Mouse (Mus musculus): ENCODE data around the gene Amz2. TPM values are rescaled to one million over a fixed set of nuclear protein-coding genes. Genes with fewer than 3 reads are reported as not detected.

The Amz2 gene
- total RNA-seq, 2 experiments from 2014 or later = 10.1 to 32.7 TPM

DNA sequence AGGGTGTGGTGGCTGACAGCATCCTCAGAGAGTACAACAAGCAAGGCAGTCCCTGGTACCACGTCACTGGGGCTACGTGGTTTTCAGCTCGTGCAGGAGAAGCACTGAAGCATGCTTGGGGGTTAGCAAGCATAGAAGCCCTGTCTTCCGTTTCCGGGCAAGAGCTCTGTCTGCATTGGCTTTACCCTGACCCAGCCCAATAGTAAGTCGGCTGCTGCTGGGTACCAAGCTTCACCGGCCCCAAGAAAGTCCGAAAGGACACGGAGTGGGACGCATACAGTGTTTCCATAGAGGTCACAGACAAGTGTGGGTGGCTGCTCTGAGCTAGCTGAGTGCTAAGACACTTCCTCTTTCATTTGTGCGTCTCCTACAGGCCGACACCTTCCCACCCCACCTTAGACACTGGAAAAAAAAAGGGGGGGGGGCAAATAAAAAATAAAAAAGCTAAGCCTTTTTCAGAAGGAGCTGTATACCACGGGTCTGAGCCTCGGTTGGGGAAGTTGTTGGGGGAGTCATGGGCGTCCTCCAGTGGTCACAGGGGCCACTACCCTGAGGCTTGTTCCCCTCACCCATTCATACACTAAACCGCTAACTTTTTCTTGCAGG, 5.7 kb upstream of the Amz2 start:
- ATAC-seq (replicated peaks; ENCODE audit: low FRiP score, poor library complexity, severe bottlenecking) = no peak

DNA sequence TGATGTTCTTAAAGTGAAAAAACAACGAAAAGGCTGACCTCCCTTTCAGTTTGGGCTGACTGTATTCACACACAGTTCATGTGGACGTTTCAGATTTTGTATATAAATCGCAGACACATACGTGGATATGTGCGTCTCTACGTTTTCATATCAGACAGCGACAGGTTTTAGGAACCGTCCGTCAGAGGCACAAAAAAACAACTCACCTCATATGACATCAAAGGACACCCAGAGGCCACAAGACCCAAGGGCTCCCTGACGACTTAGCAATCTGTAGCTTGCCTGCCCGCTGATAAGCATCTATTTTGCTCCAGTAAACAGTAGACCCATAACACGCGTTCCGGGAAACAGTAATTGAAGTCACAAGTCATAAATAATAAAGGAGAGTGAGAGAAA, 5.2 kb upstream of the Amz2 start:
- no peak for ATAC-seq (replicated peaks; ENCODE audit: low FRiP score, poor library complexity, severe bottlenecking)

DNA sequence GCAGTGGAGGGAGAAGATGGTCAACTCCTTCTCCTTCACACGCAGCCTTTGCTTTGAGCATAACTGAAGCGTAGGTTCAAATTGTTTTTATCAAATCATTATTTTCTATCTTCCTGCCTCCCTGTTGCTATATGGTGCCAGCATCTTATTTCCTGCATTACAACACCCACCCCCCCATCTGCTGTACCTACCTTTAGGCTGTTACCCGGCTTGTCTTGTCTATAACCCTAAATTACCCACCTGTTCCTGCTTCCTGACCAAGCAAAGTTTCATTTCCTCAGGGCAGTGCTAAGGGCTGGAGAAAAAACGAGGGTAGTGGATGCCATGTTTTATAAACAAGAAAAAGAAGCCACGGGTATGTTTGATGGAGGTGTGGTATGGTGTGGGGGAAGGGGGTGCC, 4.5 kb upstream of the Amz2 start:
- ATAC-seq (replicated peaks; ENCODE audit: low FRiP score, poor library complexity, severe bottlenecking) = no peak

DNA sequence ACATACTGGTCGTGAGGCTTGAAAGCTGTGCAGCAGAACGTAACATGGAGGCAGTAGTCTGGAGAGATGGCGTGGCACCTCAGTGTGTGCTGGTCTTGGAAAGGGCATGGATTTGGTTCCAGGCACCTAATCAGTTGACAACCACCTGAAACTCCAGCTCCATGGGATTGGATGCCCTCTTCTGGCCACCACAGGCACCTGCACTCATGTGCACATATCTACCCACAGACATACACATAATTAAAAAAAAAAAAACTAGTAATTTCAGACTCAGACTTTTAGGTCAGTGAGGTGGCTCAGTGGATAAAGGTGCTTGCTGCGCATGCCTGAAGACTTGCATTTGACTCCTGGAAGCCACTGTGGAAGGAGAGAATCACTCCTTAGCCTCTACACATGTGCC, 3.5 kb upstream of the Amz2 start:
- ATAC-seq (replicated peaks; ENCODE audit: low FRiP score, poor library complexity, severe bottlenecking) = no peak

DNA sequence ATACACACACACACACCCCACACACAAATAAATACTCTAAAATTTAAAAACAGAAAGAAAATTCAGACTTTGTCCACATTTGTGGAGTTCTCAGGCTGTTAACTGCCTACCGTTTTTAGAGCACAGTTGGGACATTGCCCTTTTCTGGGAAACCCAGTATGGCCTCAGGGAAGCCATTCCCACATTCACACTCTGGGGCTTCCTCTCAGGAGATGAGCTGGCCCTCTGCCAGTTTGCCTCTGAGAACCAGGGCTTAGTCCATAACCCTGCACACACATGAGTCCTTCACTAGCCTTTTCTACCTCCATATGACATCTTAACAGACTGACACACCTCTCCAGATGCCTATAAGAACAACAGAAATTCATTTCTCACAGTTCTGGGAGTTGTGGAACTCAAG, 2.5 kb upstream of the Amz2 start:
- ATAC-seq (replicated peaks; ENCODE audit: low FRiP score, poor library complexity, severe bottlenecking) = no peak

DNA sequence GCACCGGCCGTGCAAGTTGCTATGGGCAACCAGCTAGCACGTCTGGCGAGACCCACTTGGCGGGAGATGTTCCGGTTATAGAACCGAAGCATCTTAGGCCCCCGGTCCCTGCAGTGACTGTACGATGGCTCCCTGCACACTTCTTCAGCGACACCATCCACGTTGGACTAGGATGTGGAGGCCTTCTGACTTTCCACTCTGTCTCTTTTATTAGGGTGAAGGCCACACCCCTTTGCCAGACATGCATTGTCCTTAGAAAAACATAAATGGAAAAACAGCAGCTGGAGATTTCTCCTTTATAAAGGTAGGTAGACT, 483 bp downstream of the Amz2 start:
- no peak for ATAC-seq (replicated peaks; ENCODE audit: low FRiP score, poor library complexity, severe bottlenecking)

DNA sequence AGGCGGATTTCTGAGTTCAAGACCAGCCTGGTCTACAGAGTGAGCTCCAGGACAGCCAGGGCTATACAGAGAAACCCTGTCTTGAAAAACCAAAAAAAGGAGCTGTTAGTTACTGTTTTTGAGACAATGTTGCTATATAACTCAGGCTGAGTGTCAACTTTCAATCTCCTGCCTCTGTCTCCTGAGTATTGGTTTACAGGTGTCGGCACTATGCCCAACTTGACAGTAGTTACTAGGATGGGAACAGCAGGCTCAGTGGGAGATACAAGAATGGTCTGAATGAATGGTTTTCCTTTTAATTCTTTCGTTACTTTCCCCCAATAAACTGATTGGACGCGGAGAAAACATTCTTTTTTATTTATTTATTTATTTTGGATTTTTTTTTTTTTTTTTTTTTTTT, 1.6 kb downstream of the Amz2 start:
- ATAC-seq (replicated peaks; ENCODE audit: low FRiP score, poor library complexity, severe bottlenecking) = no peak

DNA sequence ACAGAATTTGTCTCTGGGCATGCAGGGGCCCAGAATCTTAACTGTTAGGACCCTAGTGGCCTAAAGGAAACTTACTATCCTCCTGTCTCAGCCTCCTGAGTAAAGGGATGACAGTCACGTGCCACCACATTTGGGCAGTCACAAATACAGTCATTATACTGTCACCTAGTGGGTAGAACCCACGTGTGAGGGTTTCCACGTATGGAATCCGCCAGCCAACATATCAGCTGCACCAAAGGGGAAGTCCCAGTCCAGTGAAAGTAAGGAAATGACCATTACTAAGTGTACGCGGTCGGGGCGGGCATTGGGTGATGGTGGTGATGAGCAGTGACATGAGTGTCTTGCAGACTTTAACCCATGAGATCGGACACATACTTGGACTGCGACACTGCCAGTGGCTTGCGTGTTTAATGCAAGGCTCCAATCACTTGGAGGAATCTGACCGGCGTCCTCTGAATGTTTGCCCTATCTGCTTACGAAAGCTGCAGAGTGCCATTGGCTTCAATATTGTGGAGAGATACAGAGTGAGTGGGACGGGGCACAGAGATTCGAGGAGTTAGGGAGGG, 8.6 kb downstream of the Amz2 start:
- no peak for ATAC-seq (replicated peaks; ENCODE audit: low FRiP score, poor library complexity, severe bottlenecking)

DNA sequence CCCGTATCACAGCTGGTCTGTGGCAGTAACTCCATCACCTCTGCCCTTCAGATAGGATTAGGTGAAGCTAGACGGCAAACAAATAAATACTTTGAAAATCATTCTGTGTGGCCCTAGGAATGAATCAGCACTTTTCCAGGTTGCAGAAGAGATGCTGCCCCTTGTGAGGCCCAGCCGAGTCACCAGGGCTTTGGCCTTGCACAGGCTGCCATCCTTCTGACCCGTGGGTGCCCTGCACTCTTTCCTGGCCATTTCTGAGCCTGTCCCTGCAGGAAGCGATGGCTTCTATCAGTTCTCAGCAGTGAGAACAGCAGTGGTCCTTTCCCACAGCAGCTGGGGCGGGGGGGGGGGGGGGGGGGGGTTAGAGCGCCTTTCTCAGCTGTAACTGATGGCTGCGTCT, 11.1 kb downstream of the Amz2 start:
- no peak for ATAC-seq (replicated peaks; ENCODE audit: low FRiP score, poor library complexity, severe bottlenecking)

DNA sequence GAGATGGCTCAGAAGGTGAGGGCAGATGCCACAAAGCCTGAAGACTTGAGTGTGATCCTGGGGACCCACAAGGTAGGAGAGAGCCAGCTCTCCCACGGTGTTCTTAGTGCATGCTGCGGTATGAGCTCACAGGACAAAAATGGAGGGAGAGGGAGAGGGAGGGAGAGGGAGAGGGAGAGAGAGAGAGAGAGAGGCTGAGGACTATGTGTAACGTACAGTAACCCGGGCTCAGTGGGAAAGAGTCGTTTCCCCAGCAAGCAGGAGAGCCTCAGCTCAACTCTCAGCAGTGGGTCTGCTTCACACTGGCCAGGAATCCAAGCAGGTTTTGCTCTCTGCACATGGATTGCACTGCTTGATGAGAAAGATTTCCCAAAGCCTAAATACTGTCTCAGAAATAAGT, 13.5 kb downstream of the Amz2 start:
- no peak for ATAC-seq (replicated peaks; ENCODE audit: low FRiP score, poor library complexity, severe bottlenecking)

DNA sequence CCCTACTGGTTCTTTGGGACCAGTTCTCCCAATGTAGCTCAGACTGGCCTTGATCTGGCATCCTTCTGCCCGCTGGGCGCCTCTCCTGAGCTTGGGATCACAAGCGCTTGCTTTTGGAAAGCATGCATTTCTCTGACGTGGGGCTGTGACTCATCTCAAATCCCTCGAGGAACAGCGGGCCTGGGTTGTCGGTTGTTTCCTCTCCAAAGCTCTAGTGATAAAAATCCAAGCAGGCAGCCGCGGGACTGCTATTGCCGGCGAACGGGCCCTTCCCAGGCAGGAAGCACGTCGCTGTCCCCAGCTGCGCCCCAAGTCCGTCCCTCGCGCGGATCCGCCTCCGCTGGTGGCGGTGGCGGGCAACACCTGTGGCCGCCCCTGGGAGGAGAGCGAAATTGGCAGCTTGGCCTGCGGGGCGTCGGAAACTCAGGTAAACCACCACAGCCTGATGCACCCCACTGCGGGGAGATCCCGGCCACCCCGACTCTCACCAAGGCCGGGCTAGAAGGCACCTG, 14.1 kb downstream of the Amz2 start:
- peak; percentile 78 for ATAC-seq (replicated peaks; ENCODE audit: low FRiP score, poor library complexity, severe bottlenecking)

DNA sequence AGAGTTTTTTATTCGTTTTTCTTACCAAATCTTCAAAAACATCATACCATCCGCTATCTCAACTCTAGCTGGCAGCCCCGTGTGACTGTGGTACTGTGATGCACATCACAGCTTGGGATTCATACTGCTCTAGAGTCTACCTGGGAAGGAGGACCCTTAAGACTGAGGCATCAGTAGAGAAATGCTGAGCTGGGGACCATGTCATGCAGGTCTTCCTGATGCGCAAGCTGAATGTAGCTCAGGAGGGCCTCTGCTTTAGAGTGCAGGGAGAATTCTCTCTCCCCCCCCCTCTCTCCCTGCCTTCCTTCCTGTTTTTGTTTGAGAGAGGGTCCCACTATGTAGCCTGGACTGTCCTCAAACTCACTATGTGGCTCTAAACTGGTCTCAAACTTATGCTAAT, 14.9 kb downstream of the Amz2 start:
- no peak for ATAC-seq (replicated peaks; ENCODE audit: low FRiP score, poor library complexity, severe bottlenecking)

DNA sequence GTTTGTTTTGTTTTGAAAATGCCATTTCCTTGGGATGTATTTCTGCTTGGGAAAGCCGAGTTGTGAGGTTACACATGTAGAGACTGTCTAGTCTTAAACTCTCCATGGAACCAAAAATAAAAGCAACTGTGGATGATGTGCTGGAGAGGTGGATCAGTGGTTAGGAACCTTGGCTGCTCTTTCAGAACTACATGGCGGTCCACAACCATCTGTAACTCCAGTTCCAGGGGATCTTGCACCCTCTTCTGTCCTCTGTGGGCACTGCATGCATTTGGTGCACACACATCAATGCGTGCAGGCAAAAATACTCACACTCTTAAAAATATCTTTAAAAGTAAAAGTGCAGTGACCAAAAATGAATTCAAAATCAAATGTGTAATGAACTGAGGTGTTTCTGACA, 15.4 kb downstream of the Amz2 start:
- ATAC-seq (replicated peaks; ENCODE audit: low FRiP score, poor library complexity, severe bottlenecking) = peak; percentile 61

DNA sequence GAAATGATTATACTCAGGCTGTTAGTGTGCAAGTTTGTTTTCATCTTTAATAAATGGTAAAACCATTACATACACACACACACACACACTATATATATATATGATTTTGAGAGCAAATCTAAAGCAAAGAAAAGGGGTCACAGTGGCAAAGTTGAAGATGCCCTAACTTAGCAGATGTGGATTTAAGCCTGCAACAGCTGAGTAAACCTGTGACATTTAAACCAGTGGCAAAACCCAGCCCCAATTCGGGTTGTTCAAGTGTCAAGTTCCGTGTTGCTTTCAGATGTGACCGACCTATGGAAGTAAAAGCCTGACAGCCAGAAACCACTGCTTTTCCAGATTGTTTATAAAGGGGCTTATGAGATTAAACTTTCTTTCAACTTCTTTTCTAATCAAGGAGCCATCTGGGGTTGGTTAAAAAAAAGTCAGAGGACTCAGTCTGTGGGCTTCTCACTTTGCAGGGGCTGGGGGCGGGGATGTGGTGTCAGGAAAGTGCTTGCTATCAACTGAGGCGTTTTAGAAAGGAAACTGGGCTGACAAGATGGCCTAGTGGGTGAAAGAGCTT, 16.5 kb downstream of the Amz2 start:
- ATAC-seq (replicated peaks; ENCODE audit: low FRiP score, poor library complexity, severe bottlenecking) = no peak

DNA sequence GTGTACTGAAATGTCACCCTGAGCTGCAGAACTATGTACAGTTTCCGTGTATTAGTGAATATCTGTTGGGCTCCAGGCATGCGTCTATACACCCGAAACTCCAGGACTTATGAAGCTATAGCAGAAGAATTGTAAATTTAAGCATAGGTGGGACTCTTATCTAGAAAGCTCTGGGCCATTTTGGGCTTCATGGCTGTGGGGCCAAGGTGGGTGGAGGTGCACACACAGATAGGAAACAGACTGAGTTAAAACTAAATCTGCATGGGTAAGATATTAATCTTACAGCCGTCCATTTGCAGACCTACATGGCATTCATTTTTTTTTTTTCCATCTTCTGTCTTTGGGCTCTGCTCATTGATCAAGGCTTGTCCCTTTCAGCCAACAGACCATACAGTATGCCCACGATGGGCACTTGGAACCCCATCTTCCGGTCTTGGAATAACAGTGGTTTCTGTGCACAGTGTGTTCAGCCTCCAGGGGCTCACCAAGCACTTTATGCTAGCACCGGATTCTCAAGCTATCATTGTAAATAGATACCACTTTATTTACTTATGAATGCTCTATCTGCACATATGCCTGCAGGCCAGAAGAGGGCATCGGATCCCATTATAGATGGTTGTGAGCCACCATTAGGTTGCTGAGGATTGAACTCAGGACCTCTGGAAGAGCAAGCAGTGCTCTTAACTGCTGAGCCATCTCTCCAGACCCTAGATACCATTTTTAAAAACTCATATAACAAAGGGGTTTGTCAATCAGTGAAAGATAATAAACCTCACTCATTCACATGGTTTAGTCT, 17.9 kb downstream of the Amz2 start:
- no peak for ATAC-seq (replicated peaks; ENCODE audit: low FRiP score, poor library complexity, severe bottlenecking)

DNA sequence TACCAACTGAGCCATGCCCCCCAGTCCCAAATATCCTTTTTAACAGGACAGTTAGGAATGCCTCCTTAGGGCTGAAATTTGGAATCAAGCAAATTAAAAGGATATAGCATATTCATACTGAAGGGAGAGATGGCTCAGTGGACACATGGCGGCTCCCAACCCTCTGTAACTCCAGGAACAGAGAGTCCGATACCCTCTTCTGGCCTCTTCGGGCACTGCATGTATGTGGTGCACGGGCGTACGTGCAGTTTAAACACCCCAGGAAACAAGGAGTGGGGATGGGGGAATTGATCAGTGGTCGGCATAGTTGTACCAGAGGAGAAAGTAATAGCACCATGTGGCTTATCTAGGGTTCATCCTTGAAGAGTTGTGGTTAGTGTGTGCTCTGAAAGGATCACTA, 18.9 kb downstream of the Amz2 start:
- ATAC-seq (replicated peaks; ENCODE audit: low FRiP score, poor library complexity, severe bottlenecking) = 0 out of 2 replicates have a peak, but pooled peaks have one; percentile 60

DNA sequence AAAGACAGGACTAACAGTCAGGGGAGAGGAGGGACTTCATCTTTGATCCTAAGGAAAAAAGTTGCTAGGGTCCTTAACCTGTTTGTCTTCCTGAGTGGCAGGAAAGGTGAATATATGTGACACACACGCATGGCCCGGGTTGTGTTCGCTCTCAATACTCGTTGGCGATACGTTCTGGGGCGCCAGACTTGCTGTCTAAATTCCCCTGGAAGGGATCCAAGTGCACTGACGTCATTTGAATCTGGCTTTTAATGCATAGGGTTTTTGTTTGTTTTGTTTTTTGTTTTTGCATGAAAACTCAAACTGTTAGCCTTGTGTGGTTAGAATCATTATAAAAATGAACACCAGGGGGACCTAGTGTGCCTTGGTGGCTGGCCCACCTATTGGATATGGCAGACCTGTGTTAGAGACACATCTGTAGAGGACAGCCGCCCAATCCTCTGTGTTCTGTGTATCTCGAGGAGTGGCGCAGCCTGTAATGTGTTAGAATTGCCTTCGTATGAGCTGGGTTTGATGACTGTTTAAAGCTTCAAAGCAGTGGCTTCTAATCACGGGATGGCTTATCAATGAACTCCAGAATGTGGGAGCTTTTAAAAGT, 19.8 kb downstream of the Amz2 start:
- peak; percentile 86 for ATAC-seq (replicated peaks; ENCODE audit: low FRiP score, poor library complexity, severe bottlenecking)

DNA sequence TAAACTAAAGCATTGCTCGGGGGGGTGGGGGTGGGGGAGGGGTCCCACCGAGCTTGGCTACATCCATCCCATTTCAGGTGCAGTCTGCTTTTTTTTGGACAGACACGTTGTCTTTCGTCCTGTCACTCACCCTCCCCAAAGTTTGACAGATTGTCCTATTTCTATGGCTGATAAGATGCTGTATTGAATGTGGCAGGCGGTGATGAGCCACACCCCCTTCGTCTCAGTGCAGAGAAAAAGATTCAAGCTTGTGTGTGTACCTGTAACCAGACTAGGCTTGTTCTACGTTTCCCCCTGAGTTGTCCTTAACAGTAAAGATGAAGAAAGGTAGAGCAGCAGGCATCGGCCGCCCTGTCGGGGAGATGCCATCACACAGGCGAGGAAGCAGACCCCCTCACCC, 25.4 kb downstream of the Amz2 start:
- ATAC-seq (replicated peaks; ENCODE audit: low FRiP score, poor library complexity, severe bottlenecking) = no peak

DNA sequence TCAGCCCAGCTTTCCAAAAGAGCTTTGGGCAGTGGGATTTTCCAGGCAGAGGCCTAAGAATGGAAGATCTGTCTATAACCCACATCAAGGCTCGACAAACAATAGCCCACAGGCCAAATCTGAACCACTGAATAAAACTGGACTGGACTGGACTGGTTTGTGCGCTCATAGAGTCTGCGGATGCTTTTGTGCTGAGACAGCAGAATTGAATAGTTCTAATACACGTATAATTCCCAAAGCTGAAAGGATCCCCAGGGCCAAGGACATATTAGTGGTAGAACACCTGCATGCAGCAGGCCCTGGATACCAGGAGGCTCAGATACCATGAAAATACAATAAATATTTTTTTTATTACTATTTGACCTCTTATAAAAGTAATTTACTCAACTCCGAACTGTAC, 30.5 kb downstream of the Amz2 start:
- ATAC-seq (replicated peaks; ENCODE audit: low FRiP score, poor library complexity, severe bottlenecking) = no peak

DNA sequence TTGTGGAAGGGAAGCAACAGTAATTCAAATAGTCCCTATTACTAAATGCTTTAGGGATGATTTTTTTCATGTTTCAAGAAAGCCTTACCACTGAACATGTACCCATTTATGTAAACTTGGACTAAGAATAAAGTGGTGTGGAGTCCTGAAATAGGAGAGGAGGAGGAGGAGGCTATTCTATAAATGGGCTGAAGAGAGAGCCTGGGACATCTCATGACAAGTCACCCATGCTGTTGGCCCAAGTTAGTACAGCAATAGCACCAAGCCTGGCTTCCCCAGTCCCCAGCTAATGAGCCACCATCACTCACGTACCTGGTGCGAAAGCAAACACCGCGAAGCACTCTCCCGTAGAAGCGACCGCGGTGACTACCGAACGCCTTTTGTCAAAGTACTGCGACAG, 32.4 kb downstream of the Amz2 start:
- no peak for ATAC-seq (replicated peaks; ENCODE audit: low FRiP score, poor library complexity, severe bottlenecking)

DNA sequence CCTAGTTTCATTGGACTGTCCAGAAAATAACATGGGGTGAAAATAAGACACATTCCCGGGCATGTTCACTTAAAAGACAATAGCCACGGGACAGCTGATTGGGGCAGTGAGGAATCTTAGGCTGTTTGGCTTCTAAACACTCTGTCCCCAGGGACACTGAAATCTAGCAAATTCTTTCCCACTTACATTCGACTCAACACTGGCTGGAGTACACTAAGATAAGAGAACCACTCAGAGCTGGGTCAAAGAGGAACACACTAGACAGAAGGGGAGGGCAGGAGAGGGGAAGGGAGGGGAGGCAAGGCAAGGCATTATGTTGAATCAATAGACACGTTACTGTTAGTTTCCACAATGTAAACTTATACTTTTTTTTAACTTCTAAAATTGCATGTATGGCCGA, 34.8 kb downstream of the Amz2 start:
- no peak for ATAC-seq (replicated peaks; ENCODE audit: low FRiP score, poor library complexity, severe bottlenecking)
